Mouse (Mus musculus) MEL (cell line): ENCODE results near the gene Klhdc3. TPM values are rescaled to one million over a fixed set of nuclear protein-coding genes. Genes with fewer than 3 reads are reported as not detected.

ENCODE experiments used
- DNase-seq: peaks from one replicate; pipeline ENCODE4 v3.0.0; 2011; ENCODE audit warnings: low read depth, low spot score
- H3K27ac ChIP-seq: 2 replicates; pipeline ENCODE4 v1.5.1; 2012; ENCODE audit warnings: low read depth, mild to moderate bottlenecking, control low read depth, low read length, moderate library complexity; ENCODE audit not compliant: control insufficient read depth
- H3K27me3 ChIP-seq, 2 experiments: fragments of 150-350 bp in 1 of 2; sonication (generic) in 1 of 2; 2 replicates each; pipeline ENCODE4 v1.6.1; 2012; ENCODE audit warnings: low read length in 2 of 2, mild to moderate bottlenecking in 2 of 2, improper control_type of control experiment in 1 of 2, moderate library complexity in 1 of 2; ENCODE audit not compliant: insufficient read depth in 2 of 2, control insufficient read depth in 1 of 2
- H3K36me3 ChIP-seq, 2 experiments: 2 replicates each; pipeline ENCODE4 v1.6.1; 2012 to 2014; ENCODE audit warnings: low read length in 2 of 2, improper control_type of control experiment in 1 of 2, inconsistent platforms in 1 of 2, mild to moderate bottlenecking in 1 of 2; ENCODE audit not compliant: insufficient read depth in 2 of 2, control insufficient read depth in 1 of 2
- H3K4me1 ChIP-seq, 2 experiments: fragments of 150-350 bp in 1 of 2; sonication (generic) in 1 of 2; 2 replicates each; pipeline ENCODE4 v1.6.1; 2012; ENCODE audit warnings: low read length in 2 of 2, improper control_type of control experiment in 1 of 2, mild to moderate bottlenecking in 1 of 2; ENCODE audit not compliant: insufficient read depth in 2 of 2, control insufficient read depth in 1 of 2
- H3K4me3 ChIP-seq, 2 experiments: fragments of 150-350 bp in 1 of 2; sonication (generic) in 1 of 2; 2 replicates each; pipeline ENCODE4 v1.5.1; 2012; ENCODE audit warnings: low read depth in 2 of 2, low read length in 2 of 2, mild to moderate bottlenecking in 2 of 2, moderate library complexity in 2 of 2, control low read depth in 1 of 2, improper control_type of control experiment in 1 of 2; ENCODE audit not compliant: control insufficient read depth in 1 of 2, insufficient read depth in 1 of 2
- H3K79me2 ChIP-seq: 2 replicates; pipeline ENCODE4 v1.6.1; 2012; ENCODE audit warnings: mild to moderate bottlenecking, low read length, moderate library complexity; ENCODE audit not compliant: control insufficient read depth, poor library complexity, insufficient read depth
- H3K9ac ChIP-seq: 2 replicates; pipeline ENCODE4 v1.6.1; 2012; ENCODE audit warnings: low read depth, mild to moderate bottlenecking, control low read depth, low read length, moderate library complexity; ENCODE audit not compliant: control insufficient read depth, poor library complexity, severe bottlenecking
- H3K9me3 ChIP-seq: fragments of 150-350 bp; sonication (generic); replicated peaks from 2 replicates; pipeline ENCODE4 v1.6.1; 2012; ENCODE audit warnings: mild to moderate bottlenecking, low read length, improper control_type of control experiment, moderate library complexity; ENCODE audit not compliant: insufficient read depth
- CHD1 ChIP-seq: IDR thresholded peaks from 2 replicates; pipeline ENCODE4 v1.6.1; 2012; ENCODE audit warnings: low read depth, mild to moderate bottlenecking, inconsistent platforms, low read length, improper control_type of control experiment
- E2F4 ChIP-seq: IDR thresholded peaks from 2 replicates; pipeline ENCODE4 v1.6.1; 2011; ENCODE audit warnings: low read depth, low read length, improper control_type of control experiment, borderline replicate concordance
- ETS1 ChIP-seq: IDR thresholded peaks from 2 replicates; pipeline ENCODE4 v1.6.1; 2012; ENCODE audit warnings: low read depth, mild to moderate bottlenecking, inconsistent platforms, low read length, improper control_type of control experiment, moderate library complexity
- KAT2A ChIP-seq: conservative IDR thresholded peaks from 2 replicates; pipeline ENCODE4 v1.6.1; 2012; ENCODE audit warnings: low read depth, low read length, improper control_type of control experiment, inconsistent platforms
- MAFK ChIP-seq: IDR thresholded peaks from 2 replicates; pipeline ENCODE4 v1.6.1; 2011; ENCODE audit warnings: low read depth, mild to moderate bottlenecking, low read length, improper control_type of control experiment, borderline replicate concordance
- MYB ChIP-seq: IDR thresholded peaks from 2 replicates; pipeline ENCODE4 v1.6.1; 2011; ENCODE audit warnings: mild to moderate bottlenecking, low read depth, low read length, improper control_type of control experiment
- POLR2A ChIP-seq, 2 experiments: IDR thresholded peaks; 2 replicates each; pipeline ENCODE4 v1.6.1; 2011 to 2012; ENCODE audit warnings: low read length in 2 of 2, mild to moderate bottlenecking in 2 of 2, control low read depth in 1 of 2, improper control_type of control experiment in 1 of 2, low read depth in 1 of 2, moderate library complexity in 1 of 2; ENCODE audit not compliant: control insufficient read depth in 1 of 2, insufficient read depth in 1 of 2, poor library complexity in 1 of 2
- RAD21 ChIP-seq: IDR thresholded peaks from 2 replicates; pipeline ENCODE4 v1.6.1; 2011; ENCODE audit warnings: mild to moderate bottlenecking, low read depth, low read length, improper control_type of control experiment
- TAL1 ChIP-seq: IDR thresholded peaks from 2 replicates; pipeline ENCODE4 v1.6.1; 2012; ENCODE audit warnings: mild to moderate bottlenecking, inconsistent platforms, low read length, moderate library complexity, mixed read lengths
- TCF12 ChIP-seq: IDR thresholded peaks from 2 replicates; pipeline ENCODE4 v1.6.1; 2014; ENCODE audit warnings: low read depth, mild to moderate bottlenecking, inconsistent platforms, low read length, improper control_type of control experiment, moderate library complexity
- USF1 ChIP-seq: IDR thresholded peaks from 2 replicates; pipeline ENCODE4 v1.6.1; 2014; ENCODE audit warnings: low read depth, mild to moderate bottlenecking, inconsistent platforms, low read length, improper control_type of control experiment, moderate library complexity
- polyA plus RNA-seq, 2 experiments: library from polyadenylated mRNA; stranded (reverse) in 1 of 2; unstranded in 1 of 2; fragments of >175 nt in 1 of 2; fragments of >200 nt in 1 of 2; gene quantifications; 2 replicates each; pipeline versions ENCODE4 v1.2.1 to v1.2.4; 2012; ENCODE audit warnings: low replicate concordance in 2 of 2, low read depth in 1 of 2; ENCODE audit not compliant: insufficient read length in 2 of 2, insufficient read depth in 1 of 2, missing spikeins in 1 of 2
- total RNA-seq: library from RNA; depleted of rRNA; stranded (reverse); fragments of 300-350 nt; gene quantifications from 2 replicates; pipeline ENCODE4 v1.2.3, GENCODE M21; 2012; rRNA removed

Klhdc3 gene
- total and polyA plus RNA-seq, 3 experiments = 95.0 to 203 TPM; not detected in 1

GRCm38 (mm10) chr17:46624598-46624997, 56.1 kb downstream of the Klhdc3 start:
- TF ChIP-seq POLR2A (IDR thresholded peaks at IDR 0.05; ENCODE audit: control insufficient read depth in 1 of 2, insufficient read depth in 1 of 2, low read depth in 1 of 2, low read length in 2 of 2, poor library complexity in 1 of 2) = no peak
- TF ChIP-seq ETS1 = no peak
- no peak for TF ChIP-seq TAL1
- no peak for TF ChIP-seq E2F4
- TF ChIP-seq CHD1 = no peak
- TF ChIP-seq RAD21 = no peak
- TF ChIP-seq TCF12 = no peak
- TF ChIP-seq MYB = no peak
- no peak for TF ChIP-seq KAT2A
- TF ChIP-seq MAFK = no peak
- TF ChIP-seq USF1 = no peak
- Histone ChIP-seq H3K9ac (no peak overlapping the region), H3K27me3 (peaks cover 8 to 15% of the 10 kb centered on the region in 2 experiments), H3K4me3 (no peak overlapping the region), H3K9me3 (no peaks in the 10 kb centered on the region), H3K4me1 (0 out of 4 replicates have a peak, but pooled peaks cover 0 to 3% of the 10 kb centered on the region in 2 experiments), H3K36me3 (no peaks in the 10 kb centered on the region), H3K27ac (no peak overlapping the region), H3K79me2 (no peaks in the 10 kb centered on the region)
- no peak for DNase-seq

Other genes with a start within 250 kb of the Klhdc3 start
- gene Slc22a7, start 242.5 kb downstream of the Klhdc3 start, total RNA-seq = not detected in 2 replicates
- gene Slc22a7, start 242.5 kb downstream of the Klhdc3 start, polyA plus RNA-seq = not detected
- not detected in 2 replicates for gene Ttbk1, start 193.2 kb downstream of the Klhdc3 start, total RNA-seq
- gene Ttbk1, start 193.2 kb downstream of the Klhdc3 start, polyA plus RNA-seq = under 1 TPM in 1 of 2 experiments, not detected in 1; 0.08 TPM
- gene Dnph1, start 184.2 kb downstream of the Klhdc3 start, total RNA-seq = 37.2 and 40.8 TPM in 2 replicates
- gene Dnph1, start 184.2 kb downstream of the Klhdc3 start, polyA plus RNA-seq = 10 to 100 TPM in 1 of 2 experiments, not detected in 1; 86.5 TPM
- gene Cul9, start 134.5 kb downstream of the Klhdc3 start, total RNA-seq = 3.6 TPM in 2 replicates
- 10 to 100 TPM in 1 of 2 experiments, not detected in 1; 10.7 TPM for gene Cul9, start 134.5 kb downstream of the Klhdc3 start, polyA plus RNA-seq
- gene Srf, start 124.7 kb downstream of the Klhdc3 start, total RNA-seq = 38.9 and 43.9 TPM in 2 replicates
- 100 to 1,000 TPM in 1 of 2 experiments, not detected in 1; 114 TPM for gene Srf, start 124.7 kb downstream of the Klhdc3 start, polyA plus RNA-seq
- 0.04 and 0.39 TPM in 2 replicates for gene Ptk7, start 51.4 kb downstream of the Klhdc3 start, total RNA-seq
- under 1 TPM in 1 of 2 experiments, not detected in 1; 0.10 TPM for gene Ptk7, start 51.4 kb downstream of the Klhdc3 start, polyA plus RNA-seq
- 4.6 and 5.4 TPM in 2 replicates for gene Klc4, start 34.9 kb downstream of the Klhdc3 start, total RNA-seq
- gene Klc4, start 34.9 kb downstream of the Klhdc3 start, polyA plus RNA-seq = 1 to 10 TPM in 1 of 2 experiments, not detected in 1; 9.5 TPM
- gene Mrpl2, start 34.7 kb downstream of the Klhdc3 start, total RNA-seq = 224 and 237 TPM in 2 replicates
- gene Mrpl2, start 34.7 kb downstream of the Klhdc3 start, polyA plus RNA-seq = 100 to 1,000 TPM in 1 of 2 experiments, not detected in 1; 207 TPM
- 32.6 and 35.1 TPM in 2 replicates for gene Cul7, start 30.6 kb downstream of the Klhdc3 start, total RNA-seq
- 10 to 100 TPM; 35.8 to 45.8 TPM for gene Cul7, start 30.6 kb downstream of the Klhdc3 start, polyA plus RNA-seq
- gene Rrp36, start 6.6 kb downstream of the Klhdc3 start, total RNA-seq = 43.6 and 55.3 TPM in 2 replicates
- gene Rrp36, start 6.6 kb downstream of the Klhdc3 start, polyA plus RNA-seq = 10 to 100 TPM in 1 of 2 experiments, not detected in 1; 51.2 TPM
- 75.1 and 84.0 TPM in 2 replicates for gene Mea1, start 2.1 kb downstream of the Klhdc3 start, total RNA-seq
- 100 to 1,000 TPM in 1 of 2 experiments, not detected in 1; 124 TPM for gene Mea1, start 2.1 kb downstream of the Klhdc3 start, polyA plus RNA-seq
- gene Ppp2r5d, start 24.2 kb upstream of the Klhdc3 start, total RNA-seq = 45.1 and 47.6 TPM in 2 replicates
- 10 to 100 TPM; 80.4 to 82.9 TPM for gene Ppp2r5d, start 24.2 kb upstream of the Klhdc3 start, polyA plus RNA-seq
- gene Pex6, start 30.5 kb upstream of the Klhdc3 start, total RNA-seq = 17.7 and 23.0 TPM in 2 replicates
- 10 to 100 TPM in 1 of 2 experiments, not detected in 1; 31.2 TPM for gene Pex6, start 30.5 kb upstream of the Klhdc3 start, polyA plus RNA-seq
- 0.23 and 0.62 TPM in 2 replicates for gene Gnmt, start 48.3 kb upstream of the Klhdc3 start, total RNA-seq
- 1 to 10 TPM in 1 of 2 experiments, not detected in 1; 1.6 TPM for gene Gnmt, start 48.3 kb upstream of the Klhdc3 start, polyA plus RNA-seq
- gene Cnpy3, start 71.3 kb upstream of the Klhdc3 start, total RNA-seq = 48.7 and 61.4 TPM in 2 replicates
- 10 to 100 TPM in 1 of 2 experiments, not detected in 1; 90.2 TPM for gene Cnpy3, start 71.3 kb upstream of the Klhdc3 start, polyA plus RNA-seq
- 1.7 and 2.0 TPM in 2 replicates for gene Ptcra, start 82.8 kb upstream of the Klhdc3 start, total RNA-seq
- gene Ptcra, start 82.8 kb upstream of the Klhdc3 start, polyA plus RNA-seq = 1 to 10 TPM in 1 of 2 experiments, not detected in 1; 1.8 TPM
- gene 2310039H08Rik, start 91.7 kb upstream of the Klhdc3 start, total RNA-seq = 41.3 and 42.2 TPM in 2 replicates
- gene 2310039H08Rik, start 91.7 kb upstream of the Klhdc3 start, polyA plus RNA-seq = 10 to 100 TPM in 1 of 2 experiments, not detected in 1; 53.2 TPM
- 152 and 166 TPM in 2 replicates for gene Rpl7l1, start 101.8 kb upstream of the Klhdc3 start, total RNA-seq
- 100 to 1,000 TPM; 174 to 342 TPM for gene Rpl7l1, start 101.8 kb upstream of the Klhdc3 start, polyA plus RNA-seq
- gene Bicral, start 177.6 kb upstream of the Klhdc3 start, total RNA-seq = 3.7 and 5.8 TPM in 2 replicates
- 1 to 10 TPM in 1 of 2 experiments, not detected in 1; 6.9 TPM for gene Bicral, start 177.6 kb upstream of the Klhdc3 start, polyA plus RNA-seq
- 23.6 and 31.8 TPM in 2 replicates for gene Tbcc, start 209.8 kb upstream of the Klhdc3 start, total RNA-seq
- 10 to 100 TPM in 1 of 2 experiments, not detected in 1; 19.3 TPM for gene Tbcc, start 209.8 kb upstream of the Klhdc3 start, polyA plus RNA-seq
- not detected in 2 replicates for gene Prph2, start 229.5 kb upstream of the Klhdc3 start, total RNA-seq
- gene Prph2, start 229.5 kb upstream of the Klhdc3 start, polyA plus RNA-seq = not detected